Comparison of ENCODE assay signal across 16 mouse cellular contexts in the genomic region with DNA sequence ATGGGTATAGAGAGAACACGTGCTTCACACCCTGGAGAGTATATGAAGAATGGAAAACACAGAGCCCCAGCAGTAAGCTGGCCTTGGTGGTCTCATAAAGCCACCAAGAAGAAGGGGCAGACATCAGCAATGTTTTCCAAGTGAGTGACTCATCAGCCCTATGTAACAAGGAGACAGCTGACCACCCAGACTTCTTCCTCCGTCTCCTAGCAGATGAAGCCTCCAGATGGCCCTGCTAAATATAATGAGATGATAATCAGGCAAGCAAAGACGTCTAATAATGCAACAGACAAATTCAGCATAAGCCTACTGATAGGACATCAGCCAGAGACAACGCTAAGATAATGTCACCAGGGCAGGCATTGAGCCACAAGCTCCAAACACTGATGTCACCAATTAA. TPM values are rescaled to one million over a fixed set of nuclear protein-coding genes. Genes with fewer than 3 reads are reported as not detected.
A peak's percentile ranks its signal among the peaks of the same experiment; 100 is the strongest.
DNase-seq lines count a peak whose midpoint lies in the region; ATAC-seq and TF ChIP-seq lines count a peak whose summit lies in the region.
"Had no signal": no experiment of that assay in that cellular context is flagged by ENCODE, and none has a peak within 500 bp of the region (broad histone marks: within the 10 kb centered on the region; RNA-seq: fewer than 3 reads in every experiment).

No protein-coding gene starts in this region.

- whole genome bisulfite sequencing in kidney, embryonic 16.5 days = 61% methylated on average over 4 of the region's 4 CpGs
- 42% methylated on average over 4 of the region's 4 CpGs for WGBS in lung, postnatal 0 days

- no peak overlapping the region for H3K4me2 ChIP-seq in kidney, embryonic 16.5 days (replicated peaks; ENCODE audit: low read depth, low read length)
- no peak overlapping the region for H3K4me2 ChIP-seq in lung, postnatal 0 days (replicated peaks; ENCODE audit: low read depth, low read length)
- H3K4me2 ChIP-seq: limb, embryonic 13.5 days had no signal

- H3K27ac ChIP-seq in layer of hippocampus, adult 2 months = peak overlapping the region; percentile 80
- H3K27ac ChIP-seq in kidney, embryonic 16.5 days (ENCODE audit: low read length) = no peak overlapping the region
- no peak overlapping the region for H3K27ac ChIP-seq in lung, postnatal 0 days (ENCODE audit: low read length)
- H3K27ac ChIP-seq: limb, embryonic 13.5 days had no signal

- no peak for TF ChIP-seq EP300 in lung, postnatal 0 days (IDR thresholded peaks at IDR 0.05)

- H3K9ac ChIP-seq in kidney, embryonic 16.5 days (replicated peaks; ENCODE audit: low read length) = no peak overlapping the region
- H3K9ac ChIP-seq in lung, postnatal 0 days (replicated peaks; ENCODE audit: low read depth) = no peak overlapping the region
- H3K9ac ChIP-seq: limb, embryonic 13.5 days; liver, postnatal 0 days had no signal

- H3K4me3 ChIP-seq in layer of hippocampus, adult 2 months = no peak overlapping the region
- no peak overlapping the region for H3K4me3 ChIP-seq in kidney, embryonic 16.5 days (ENCODE audit: low read length)
- H3K4me3 ChIP-seq in lung, postnatal 0 days (ENCODE audit: low read depth, low read length) = no peak overlapping the region
- H3K4me3 ChIP-seq: limb, embryonic 13.5 days had no signal

- H3K36me3 ChIP-seq in kidney, embryonic 16.5 days (ENCODE audit: insufficient read depth, low read length) = no peaks in the 10 kb centered on the region
- H3K36me3 ChIP-seq in lung, postnatal 0 days (ENCODE audit: insufficient read depth, low read length) = no peaks in the 10 kb centered on the region
- H3K36me3 ChIP-seq: limb, embryonic 13.5 days had no signal

- no peak for ATAC-seq in kidney, embryonic 16.5 days (ENCODE audit: low FRiP score, low TSS enrichment)
- no peak for ATAC-seq in lung, postnatal 0 days
- ATAC-seq: liver, postnatal 0 days had no signal

- TF ChIP-seq CTCF in layer of hippocampus, adult 2 months (conservative IDR thresholded peaks at IDR 0.05) = no peak
- TF ChIP-seq CTCF in brain, embryonic 14.5 days (IDR thresholded peaks at IDR 0.05; ENCODE audit: borderline replicate concordance, extremely low read depth, insufficient read depth, insufficient read length) = no peak
- TF ChIP-seq CTCF in lung, postnatal 0 days (IDR thresholded peaks at IDR 0.05) = no peak

- H3K27me3 ChIP-seq in kidney, embryonic 16.5 days (ENCODE audit: insufficient read depth, low read length) = no peaks in the 10 kb centered on the region; the same call in 1 of the 2 replicates
- no peaks in the 10 kb centered on the region for H3K27me3 ChIP-seq in lung, postnatal 0 days (replicated peaks; ENCODE audit: insufficient read depth, low read length)
- H3K27me3 ChIP-seq: limb, embryonic 13.5 days had no signal

- DNase-seq in cerebellum, postnatal 14 days = peak; percentile 16 to 32
- DNase-seq in cerebellum, postnatal 25 days = no peak
- DNase-seq in layer of hippocampus, adult 2 months (ENCODE audit: low spot score in 2 of 2) = peak; percentile 47 to 64
- no peak for DNase-seq in layer of hippocampus, postnatal 10 days (ENCODE audit: low spot score in 2 of 2)
- peak; percentile 69 for DNase-seq in brain, embryonic 14.5 days (ENCODE audit: low read depth)
- peak; percentile 61 to 69 for DNase-seq in layer of hippocampus, adult 8-10 months (ENCODE audit: low spot score in 2 of 2)
- no peak for DNase-seq in lung, postnatal 0 days (ENCODE audit: low spot score)
- DNase-seq: adrenal gland, postnatal 10 days; heart, postnatal 10 days; kidney, adult 18-20 months; liver, postnatal 0 days; thymus, adult 2 months had no signal

- no peaks in the 10 kb centered on the region for H3K9me3 ChIP-seq in kidney, embryonic 16.5 days (ENCODE audit: low read length)
- no peaks in the 10 kb centered on the region for H3K9me3 ChIP-seq in lung, postnatal 0 days (ENCODE audit: low read length)
- H3K9me3 ChIP-seq: limb, embryonic 13.5 days had no signal

- TF ChIP-seq POLR2A in brain, embryonic 14.5 days (IDR thresholded peaks at IDR 0.05; ENCODE audit: borderline replicate concordance, extremely low read depth, insufficient read depth, insufficient read length, poor library complexity, severe bottlenecking) = no peak

- peaks cover 13% of the 10 kb centered on the region; the same call in 1 of the 2 replicates for H3K4me1 ChIP-seq in kidney, embryonic 16.5 days (ENCODE audit: insufficient read depth, low read length)
- H3K4me1 ChIP-seq in lung, postnatal 0 days (ENCODE audit: insufficient read depth, low read depth, low read length) = no peaks in the 10 kb centered on the region

RNA-seq across cellular contexts. Expression of a gene that starts 25.1 kb away (rescaled TPM):
- total RNA-seq in layer of hippocampus, adult 2 months (2021) = 1 to 10 TPM; 6.6 to 9.7 TPM
- 10 to 100 TPM; 20.6 to 21.5 TPM for total RNA-seq in layer of hippocampus, postnatal 10 days (2021)
- polyA plus RNA-seq in brain, embryonic 14.5 days (2012; rRNA removed) = 6.7 and 8.0 TPM in 2 replicates
- 10 to 100 TPM; 10.6 to 12.2 (median 11.5) TPM for total RNA-seq in layer of hippocampus, adult 8-10 months (2022)
- polyA plus RNA-seq in kidney, embryonic 16.5 days (2015; fragmentation: Nextera tagmentation; extraction: Ambion mirVana) = 15.7 and 16.3 TPM in 2 replicates
- polyA plus RNA-seq in lung, postnatal 0 days (2015; fragmentation: Nextera tagmentation; extraction: Ambion mirVana) = 0.20 and 0.56 TPM in 2 replicates
- total RNA-seq: granulocyte monocyte progenitor cell, adult 5-6 weeks had no signal
- polyA plus RNA-seq: large intestine, adult 2 months; limb, embryonic 13.5 days had no signal

RNA-seq across cellular contexts. Expression of a gene that starts 51.9 kb away (rescaled TPM):
- 1 to 10 TPM; 2.2 to 2.8 TPM for total RNA-seq in layer of hippocampus, adult 2 months (2021)
- 1 to 10 TPM; 3.6 to 4.4 TPM for total RNA-seq in layer of hippocampus, postnatal 10 days (2021)
- polyA plus RNA-seq in brain, embryonic 14.5 days (2012; rRNA removed) = 12.2 and 13.2 TPM in 2 replicates
- 1 to 10 TPM; 3.5 to 4.4 (median 4.1) TPM for total RNA-seq in layer of hippocampus, adult 8-10 months (2022)
- polyA plus RNA-seq in kidney, embryonic 16.5 days (2015; fragmentation: Nextera tagmentation; extraction: Ambion mirVana) = 48.8 and 59.4 TPM in 2 replicates
- polyA plus RNA-seq in lung, postnatal 0 days (2015; fragmentation: Nextera tagmentation; extraction: Ambion mirVana) = not detected in 2 replicates
- total RNA-seq: adrenal gland, postnatal 10 days; granulocyte monocyte progenitor cell, adult 5-6 weeks; heart, postnatal 10 days had no signal
- polyA plus RNA-seq: large intestine, adult 2 months; limb, embryonic 13.5 days; liver, postnatal 0 days had no signal

Comparison
In these comparisons a context has a peak if more than half of its experiments do, and no peak if none do; other contexts are left out.
1. DNase-seq: peak in cerebellum, postnatal 14 days (2 of 2), layer of hippocampus, adult 2 months (2 of 2), brain, embryonic 14.5 days (single experiment) and layer of hippocampus, adult 8-10 months (2 of 2); none in cerebellum, postnatal 25 days (0 of 2), layer of hippocampus, postnatal 10 days (0 of 2) and lung, postnatal 0 days (single experiment).